Mouse (Mus musculus): ENCODE results near the gene 4933428M09Rik. TPM values are rescaled to one million over a fixed set of nuclear protein-coding genes. Genes with fewer than 3 reads are reported as not detected.
"Not testable (repeated sequence)": the region's sequence is repeated elsewhere in the genome, so short reads cannot be mapped to it uniquely, and the experiment has no call there.

Gene 4933428M09Rik
- not detected for total RNA-seq (2021)

DNA sequence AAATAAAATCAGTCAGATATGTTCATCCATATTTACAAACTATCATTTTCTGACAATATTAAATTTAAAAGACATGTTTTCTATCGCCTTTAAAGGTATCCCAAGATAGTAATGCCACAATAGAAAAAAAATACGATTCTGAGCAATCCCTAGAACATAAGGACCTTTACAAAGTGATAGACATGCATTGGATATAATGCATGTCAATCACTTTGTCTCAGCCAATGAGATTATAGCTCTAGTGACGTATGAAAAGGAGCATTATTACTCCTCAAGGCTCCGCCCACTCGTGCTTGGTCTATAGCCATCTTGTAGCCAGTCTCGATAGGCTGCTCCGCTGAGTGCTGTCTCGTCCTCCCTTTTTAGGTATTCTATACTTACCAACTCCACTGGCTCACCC, at the start of gene 4933428M09Rik:
4933428M09Rik (plus strand) TSS at position 301 of the 400 bp plus-strand sequence.
- intact Hi-C loops (cut with DNase I) = no loop called here
- no peak for DNase-seq (ENCODE audit: low spot score in 2 of 2)

DNA sequence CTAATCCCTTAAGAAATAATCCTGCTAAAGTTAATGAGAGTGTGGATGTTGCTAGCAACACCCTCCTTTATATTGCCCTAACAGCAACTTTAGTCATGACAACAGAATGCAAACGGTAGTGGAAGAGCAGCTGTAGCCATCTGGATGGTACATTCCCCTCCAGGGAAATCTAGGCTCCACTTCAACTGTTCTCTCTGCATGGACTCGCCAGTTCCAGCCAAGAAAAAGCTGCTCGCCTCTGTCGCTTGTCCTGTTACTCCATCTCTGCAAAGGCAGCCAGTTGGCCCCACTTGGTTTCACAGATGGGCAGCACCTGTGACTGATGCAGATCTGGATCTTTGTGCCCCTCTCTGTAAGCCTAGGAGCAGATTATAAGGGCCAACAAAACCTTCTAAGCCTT, 45.0 kb upstream of the 4933428M09Rik start:
- intact Hi-C loops (cut with DNase I) = no loop called here
- DNase-seq (ENCODE audit: low spot score in 2 of 2) = no peak

DNA sequence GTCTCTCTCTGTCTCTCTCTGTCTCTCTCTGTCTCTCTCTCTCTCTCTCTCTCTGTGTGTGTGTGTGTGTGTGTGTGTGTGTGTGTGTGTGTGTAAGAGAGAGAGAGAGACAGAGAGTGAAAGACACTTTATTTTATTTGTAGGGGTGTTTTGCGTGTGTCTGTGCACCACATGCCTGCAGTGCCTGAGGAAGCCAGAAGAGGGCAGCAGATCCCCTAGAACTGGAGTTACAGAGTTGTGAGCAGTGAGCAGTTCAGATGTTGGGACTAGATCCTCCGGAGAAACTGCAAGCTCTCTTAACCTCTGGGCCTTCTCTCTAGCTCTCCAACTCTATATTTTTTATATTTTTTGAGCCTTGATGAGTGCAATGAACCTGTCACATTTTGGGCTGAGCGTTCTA, 12.5 kb downstream of the 4933428M09Rik start:
- DNase-seq (ENCODE audit: low spot score in 2 of 2); intact Hi-C loops (cut with DNase I): not testable (repeated sequence)

DNA sequence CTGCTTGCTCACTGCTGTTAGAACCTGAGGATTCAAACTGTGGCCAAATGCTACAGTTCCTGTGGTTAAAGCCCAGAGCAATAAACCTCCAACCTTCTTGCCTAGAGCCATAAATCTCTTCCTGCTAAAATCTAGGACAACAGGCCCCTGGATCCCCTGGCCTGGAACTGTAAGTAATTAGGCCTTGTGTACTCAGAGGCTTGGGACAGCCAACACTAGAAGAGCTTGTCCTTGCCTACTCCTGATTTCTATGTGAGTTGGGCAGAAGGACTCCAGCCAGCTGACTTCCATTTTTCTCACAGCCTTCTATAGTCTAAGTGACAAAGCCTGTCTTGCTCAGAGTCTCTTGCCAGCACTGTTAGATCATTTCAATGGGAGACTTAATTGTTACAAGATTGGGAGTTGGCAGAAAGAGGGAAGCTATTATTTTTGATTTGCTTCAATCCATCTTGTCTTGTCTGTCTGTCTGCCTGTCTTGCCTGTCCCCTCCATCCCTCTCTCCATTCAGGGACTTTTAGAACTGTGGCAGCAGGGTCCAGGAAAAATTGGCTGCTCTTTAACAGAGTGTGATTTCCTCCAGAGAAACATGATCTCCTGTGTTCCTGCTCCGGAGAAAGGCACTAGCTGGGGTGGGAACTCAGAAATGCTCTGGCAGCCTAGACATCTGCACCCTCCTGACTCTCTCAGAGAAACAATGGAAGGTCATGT, 15.7 kb downstream of the 4933428M09Rik start:
- intact Hi-C loops (cut with DNase I) = no loop called here
- no peak for DNase-seq (ENCODE audit: low spot score in 2 of 2)

DNA sequence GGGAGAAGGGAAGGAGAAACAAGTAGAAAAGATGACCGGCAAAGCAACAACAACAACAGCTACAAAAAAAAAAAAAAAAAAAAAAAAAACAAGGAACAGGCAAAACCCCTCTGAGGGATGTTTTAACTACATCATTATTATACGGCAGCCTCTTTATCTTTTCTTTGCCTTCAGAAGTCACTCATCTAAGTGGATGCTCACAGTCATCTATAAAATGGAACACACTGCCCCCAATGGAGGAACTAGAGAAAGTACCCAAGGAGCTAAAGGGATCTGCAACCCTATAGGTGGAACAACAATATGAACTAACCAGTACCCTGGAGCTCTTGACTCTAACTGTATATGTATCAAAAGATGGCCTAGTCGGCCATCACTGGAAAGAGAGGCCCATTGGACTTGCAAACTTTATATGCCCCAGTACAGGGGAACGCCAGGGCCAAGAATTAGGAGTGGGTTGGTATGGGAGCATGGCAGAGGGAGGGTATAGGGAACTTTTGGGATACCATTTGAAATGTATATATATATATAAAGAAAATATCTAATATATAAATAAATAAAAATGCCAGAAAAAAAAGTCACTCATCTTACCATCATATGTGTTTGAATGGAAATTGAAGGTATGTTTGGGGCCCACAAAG, 30.3 kb downstream of the 4933428M09Rik start:
- DNase-seq (ENCODE audit: low spot score in 2 of 2); intact Hi-C loops (cut with DNase I): not testable (repeated sequence)

DNA sequence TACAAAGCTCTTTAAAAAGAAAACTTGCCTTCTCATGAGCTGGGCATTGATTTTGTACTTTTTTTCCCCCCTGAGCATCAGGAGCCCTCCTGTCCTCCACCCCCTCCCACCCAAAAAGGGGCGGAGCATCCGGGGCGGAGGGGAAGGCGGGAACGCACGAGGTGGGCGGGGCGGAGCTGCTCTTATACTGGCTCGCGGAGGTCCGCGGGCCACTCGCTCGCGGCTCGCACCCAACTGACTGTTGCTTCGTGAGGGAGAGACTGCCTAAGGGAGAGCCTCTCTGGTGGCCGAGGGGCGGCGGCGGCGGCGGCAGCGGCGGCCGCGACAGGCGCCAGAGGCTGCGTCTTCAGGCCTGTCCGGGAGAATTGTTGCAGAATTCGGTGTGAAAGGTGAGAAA, 30.8 kb downstream of the 4933428M09Rik start, which contains the start of gene Mum1l1:
Mum1l1 (plus strand) TSS at position 214 of the 397 bp plus-strand sequence.
- DNase-seq (ENCODE audit: low spot score in 2 of 2) = peak; percentile 14 to 30
- intact Hi-C loops (cut with DNase I) = no loop called here

DNA sequence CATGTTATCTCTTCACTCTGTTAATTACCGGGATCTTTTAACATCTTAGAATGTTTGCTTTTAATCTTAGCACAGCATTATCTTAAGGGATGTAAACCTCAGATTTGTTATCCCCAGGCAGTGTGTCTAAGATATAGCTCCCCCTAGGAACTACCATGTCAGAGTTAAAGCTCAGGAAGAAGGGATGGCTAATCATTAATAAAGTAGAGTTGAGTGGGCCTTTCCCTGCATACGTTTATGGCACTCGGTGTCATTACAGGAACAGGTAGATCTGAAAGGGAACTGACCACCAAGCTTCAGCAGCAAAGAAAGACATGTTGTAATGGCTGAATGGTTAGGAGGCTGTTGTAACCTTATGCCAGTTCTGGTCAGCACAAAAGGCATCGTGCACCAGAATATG, 35.7 kb downstream of the 4933428M09Rik start:
- intact Hi-C loops (cut with DNase I) = loop anchor here (5.0 kb wide), 1 partner anchor 158 kb away; no protein-coding TSS in a partner anchor
- no peak for DNase-seq (ENCODE audit: low spot score in 2 of 2)

DNA sequence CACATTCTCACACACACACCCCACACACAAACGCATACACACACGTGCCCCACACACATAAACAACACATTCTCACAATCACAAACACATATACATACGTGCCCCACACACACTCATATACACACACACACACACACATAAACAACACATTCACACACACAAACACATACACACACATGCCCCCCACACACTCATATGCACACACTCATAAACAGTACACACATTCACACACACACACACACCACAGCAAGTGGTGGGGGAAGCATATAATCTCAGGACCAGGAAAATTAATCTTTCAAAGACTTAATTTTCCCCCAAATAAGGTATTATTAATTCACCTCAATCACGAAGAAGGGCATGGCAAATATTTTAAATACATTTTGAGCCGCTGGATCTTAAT, 37.4 kb downstream of the 4933428M09Rik start:
- no peak for DNase-seq (ENCODE audit: low spot score in 2 of 2)
- intact Hi-C loops (cut with DNase I) = loop anchor here (5.0 kb wide), 1 partner anchor 156 kb away; no protein-coding TSS in a partner anchor

DNA sequence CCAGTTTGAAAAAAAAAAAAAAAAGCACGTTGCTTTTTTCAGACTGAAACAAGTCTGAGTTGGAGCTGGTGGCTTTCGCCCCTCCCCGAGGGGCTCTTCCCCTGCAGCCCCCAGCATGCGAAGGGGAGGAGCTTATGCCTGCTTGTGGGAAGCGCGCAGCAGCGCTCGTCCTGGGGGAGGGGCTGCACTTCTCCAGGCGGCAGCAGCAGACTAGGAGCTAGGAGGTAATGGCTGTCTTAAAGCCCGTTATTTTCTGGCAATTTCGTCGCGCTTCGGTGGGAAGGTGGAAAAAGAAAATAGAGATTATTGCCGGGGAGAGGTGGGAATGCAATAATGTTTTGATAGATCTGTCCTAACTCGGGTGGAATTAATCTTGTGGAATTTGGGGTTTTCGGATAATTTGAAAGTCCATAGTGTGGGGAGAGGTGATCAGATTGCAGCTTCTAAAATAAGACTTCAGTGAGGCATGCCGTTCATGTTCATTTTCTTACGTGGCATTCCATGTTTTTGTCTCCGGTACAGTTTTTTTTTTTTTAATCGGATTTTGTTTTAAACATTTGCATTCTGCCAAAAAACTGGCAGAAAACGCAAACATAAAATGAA, 38.1 kb downstream of the 4933428M09Rik start:
- peak; percentile 15 to 30 for DNase-seq (ENCODE audit: low spot score in 2 of 2)
- intact Hi-C loops (cut with DNase I) = loop anchor here (5.0 kb wide), 1 partner anchor 155 kb away; no protein-coding TSS in a partner anchor

DNA sequence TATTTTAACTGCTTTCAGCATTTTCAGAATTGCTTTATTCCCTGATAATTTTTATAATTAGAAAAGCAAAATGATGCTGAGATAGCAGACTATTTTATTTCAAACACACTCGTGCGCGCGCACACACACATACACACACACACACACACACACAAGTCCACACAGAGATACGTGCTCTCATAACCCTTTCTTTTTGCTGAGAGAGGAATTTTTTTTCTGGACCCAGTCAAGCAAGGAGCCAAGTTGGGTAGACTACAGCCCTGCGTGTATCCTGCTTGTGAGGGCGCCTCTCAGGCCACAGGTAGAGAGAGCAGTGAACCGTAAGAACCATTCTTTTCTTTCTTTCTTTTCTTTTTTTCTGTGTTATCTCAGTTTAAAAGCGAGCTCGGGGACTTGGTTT, 38.7 kb downstream of the 4933428M09Rik start:
- intact Hi-C loops (cut with DNase I) = loop anchor here (5.0 kb wide), 1 partner anchor 155 kb away; no protein-coding TSS in a partner anchor

DNA sequence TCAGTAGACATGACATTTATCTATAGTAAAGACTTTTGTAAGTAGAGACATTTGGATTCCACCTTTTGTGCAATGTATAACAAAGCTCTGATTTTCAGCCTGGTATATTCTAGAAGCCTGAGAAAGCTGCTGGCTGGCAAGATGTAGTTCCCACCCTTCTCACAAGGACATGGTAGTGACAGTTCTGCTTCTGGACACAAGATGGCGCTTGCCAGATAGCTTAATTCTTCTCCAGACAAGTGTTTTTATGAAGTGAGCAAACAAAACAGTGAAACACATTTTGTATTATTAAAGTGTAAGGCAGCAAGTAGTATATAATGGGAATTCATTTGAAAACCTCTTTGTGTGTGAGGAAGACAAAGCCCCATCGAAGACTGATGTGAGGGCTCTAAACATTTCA, 40.0 kb downstream of the 4933428M09Rik start:
- peak in 1 of 2 experiments; percentile 33 for DNase-seq (ENCODE audit: low spot score in 2 of 2)
- intact Hi-C loops (cut with DNase I) = loop anchor here (5.0 kb wide), 1 partner anchor 153 kb away; no protein-coding TSS in a partner anchor

More for the DNA sequence above, 38.7 kb downstream of the 4933428M09Rik start:
- DNase-seq (ENCODE audit: low spot score in 2 of 2) = no peak

DNA sequence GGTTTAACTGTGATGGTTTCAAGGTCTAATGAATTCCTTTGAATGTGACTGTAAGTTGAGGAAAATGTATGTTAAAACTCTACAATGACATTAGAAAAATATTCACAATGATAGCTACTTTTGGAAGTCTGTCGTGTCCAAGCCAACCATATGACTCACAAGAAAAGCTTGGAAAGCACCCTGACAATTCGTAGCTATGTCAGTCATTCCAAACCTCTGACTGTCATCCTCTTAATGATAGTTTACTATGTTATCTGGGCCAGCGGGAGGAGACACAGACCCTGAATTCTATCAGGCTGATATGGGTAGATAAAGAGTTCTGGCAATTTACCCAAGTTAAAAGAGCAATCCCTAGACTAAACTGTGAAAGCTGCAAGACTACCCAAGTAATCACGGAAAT, 41.8 kb downstream of the 4933428M09Rik start:
- intact Hi-C loops (cut with DNase I) = no loop called here
- DNase-seq (ENCODE audit: low spot score in 2 of 2) = no peak

DNA sequence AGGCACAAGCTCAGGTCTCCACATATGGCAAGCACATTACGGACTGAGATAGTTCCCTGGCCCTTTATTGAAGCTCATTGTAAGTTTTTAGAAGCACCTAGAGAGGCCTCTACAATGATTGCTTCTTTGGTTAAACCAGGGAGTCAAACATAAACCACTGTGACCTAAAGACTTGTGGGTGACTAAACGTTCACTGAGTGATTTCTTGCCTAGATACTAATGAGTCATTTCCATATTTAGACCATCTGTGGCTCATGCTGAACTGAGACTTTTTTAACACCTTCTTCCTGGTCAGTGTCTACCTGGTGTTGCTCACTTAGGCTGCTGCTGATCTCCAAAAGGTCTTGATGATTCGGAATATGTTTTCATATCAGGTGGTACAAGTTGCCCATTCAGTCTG, 42.9 kb downstream of the 4933428M09Rik start:
- no peak for DNase-seq (ENCODE audit: low spot score in 2 of 2)
- intact Hi-C loops (cut with DNase I) = no loop called here

Other genes starting within 250 kb of the 4933428M09Rik start
- gene Serpina7, start 94.0 kb upstream of the 4933428M09Rik start, total RNA-seq (2021) = not detected
- not detected for gene 4930513O06Rik, start 93.0 kb upstream of the 4933428M09Rik start, total RNA-seq (2021)
- 1 to 10 TPM; 2.5 to 2.7 TPM for gene Mum1l1, start 30.8 kb downstream of the 4933428M09Rik start, total RNA-seq (2021)
- gene Trap1a, start 154.5 kb downstream of the 4933428M09Rik start, total RNA-seq (2021) = not detected

All from left cerebral cortex, postnatal 36 days (tissue).